10 mouse cellular contexts compared by ENCODE assay signal in genomic region chr9:53974328-53975121, GRCm38 (mm10). TPM values are rescaled to one million over a fixed set of nuclear protein-coding genes. Genes with fewer than 3 reads are reported as not detected.
DNase-seq lines count a peak whose midpoint lies in the region; ATAC-seq and TF ChIP-seq lines count a peak whose summit lies in the region.
"Had no signal": no experiment of that assay in that cellular context is flagged by ENCODE, and none has a peak within 500 bp of the region (broad histone marks: within the 10 kb centered on the region; RNA-seq: fewer than 3 reads in every experiment).

No protein-coding gene starts in this region.

- no peak overlapping the region for H3K27ac ChIP-seq in heart, embryonic 10.5 days
- no peak overlapping the region for H3K27ac ChIP-seq in ES-E14 (ENCODE audit: insufficient read depth, low read depth, low read length, poor library complexity, severe bottlenecking)
- H3K27ac ChIP-seq in hindbrain, embryonic 15.5 days (replicated peaks): peak overlapping the region; percentile 88
- H3K27ac ChIP-seq in liver, postnatal 0 days (ENCODE audit: low read depth): no peak overlapping the region
- no peak overlapping the region for H3K27ac ChIP-seq in stomach, embryonic 15.5 days

- H3K9ac ChIP-seq in ES-E14 (ENCODE audit: insufficient read depth, low read depth, low read length, poor library complexity, severe bottlenecking): peak overlapping the region; percentile 10; the same call in 1 of the 2 replicates
- peak overlapping the region; percentile 76 for H3K9ac ChIP-seq in hindbrain, embryonic 15.5 days
- no peak overlapping the region for H3K9ac ChIP-seq in liver, postnatal 0 days (replicated peaks)
- H3K9ac ChIP-seq in stomach, embryonic 15.5 days: no peak overlapping the region

- peak overlapping the region; percentile 68 for H3K4me3 ChIP-seq in heart, embryonic 10.5 days
- peak overlapping the region; percentile 55 to 66 for H3K4me3 ChIP-seq in ES-E14 (ENCODE audit: insufficient read depth in 1 of 2, low read depth in 1 of 2, low read length in 2 of 2, poor library complexity in 1 of 2, severe bottlenecking in 1 of 2)
- peak overlapping the region; percentile 96 for H3K4me3 ChIP-seq in hindbrain, embryonic 15.5 days
- H3K4me3 ChIP-seq in liver, postnatal 0 days (ENCODE audit: low read depth, low read length): peak overlapping the region; percentile 33
- H3K4me3 ChIP-seq in stomach, embryonic 15.5 days (replicated peaks): peak overlapping the region; percentile 42

- H3K36me3 ChIP-seq in heart, embryonic 10.5 days: no peaks in the 10 kb centered on the region
- H3K36me3 ChIP-seq in ES-E14 (ENCODE audit: control insufficient read depth, insufficient read depth, low read length, poor library complexity, severe bottlenecking): no peaks in the 10 kb centered on the region
- H3K36me3 ChIP-seq in hindbrain, embryonic 15.5 days: no peaks in the 10 kb centered on the region
- no peaks in the 10 kb centered on the region for H3K36me3 ChIP-seq in liver, postnatal 0 days (replicated peaks; ENCODE audit: insufficient read depth, low read length)
- H3K36me3 ChIP-seq in stomach, embryonic 15.5 days: no peaks in the 10 kb centered on the region

- TF ChIP-seq CTCF in liver, postnatal 0 days (IDR thresholded peaks at IDR 0.05; ENCODE audit: low read depth): no peak

- DNase-seq in heart, embryonic 10.5 days (ENCODE audit: low spot score): no peak
- no peak for DNase-seq in heart, adult 18-20 months
- DNase-seq in ES-E14 (ENCODE audit: low read depth, low spot score): peak; percentile 19
- peak; percentile 61 for DNase-seq in embryo, embryonic 10 days (ENCODE audit: low spot score)
- no peak for DNase-seq in liver, postnatal 0 days
- no peak for DNase-seq in yolk sac, embryonic 10.5 days (ENCODE audit: low spot score)

- in situ Hi-C loops in ES-E14 (cut with MboI; ENCODE audit: low sequenced_read_pairs in 2 of 2, unreplicated experiment in 2 of 2): no loop called here

- WGBS in heart, embryonic 10.5 days: 2% methylated on average over 42 of the region's 42 CpGs
- WGBS in hindbrain, embryonic 15.5 days: under 1% methylated on average over 42 of the region's 42 CpGs
- 3% methylated on average over 42 of the region's 42 CpGs for WGBS in liver, postnatal 0 days (ENCODE audit: insufficient replicate concordance)
- 2% methylated on average over 42 of the region's 42 CpGs for WGBS in stomach, embryonic 15.5 days

- H3K4me1 ChIP-seq in heart, embryonic 10.5 days: peaks cover 11% of the 10 kb centered on the region
- no peaks in the 10 kb centered on the region for H3K4me1 ChIP-seq in ES-E14 (ENCODE audit: control insufficient read depth in 2 of 2, insufficient read depth in 2 of 2, low read length in 2 of 2, poor library complexity in 1 of 2)
- peaks cover 8% of the 10 kb centered on the region for H3K4me1 ChIP-seq in hindbrain, embryonic 15.5 days (replicated peaks)
- H3K4me1 ChIP-seq in liver, postnatal 0 days (ENCODE audit: insufficient read depth): no peaks in the 10 kb centered on the region
- H3K4me1 ChIP-seq in stomach, embryonic 15.5 days: peaks cover 7% of the 10 kb centered on the region; the same call in 1 of the 2 replicates

- peaks cover 38% of the 10 kb centered on the region for H3K27me3 ChIP-seq in heart, embryonic 10.5 days (ENCODE audit: insufficient read depth, poor library complexity, severe bottlenecking)
- no peaks in the 10 kb centered on the region for H3K27me3 ChIP-seq in hindbrain, embryonic 15.5 days
- H3K27me3 ChIP-seq in liver, postnatal 0 days (ENCODE audit: insufficient read depth, low read length): peaks cover 34% of the 10 kb centered on the region
- peaks cover 33% of the 10 kb centered on the region for H3K27me3 ChIP-seq in stomach, embryonic 15.5 days (replicated peaks)

- peak; percentile 70 for ATAC-seq in hindbrain, embryonic 15.5 days (ENCODE audit: low FRiP score, low read depth)
- no peak for ATAC-seq in liver, postnatal 0 days
- 0 out of 2 replicates have a peak, but pooled peaks have one; percentile 22 for ATAC-seq in stomach, embryonic 15.5 days (ENCODE audit: insufficient read depth, low FRiP score, low read depth)

- no peak for TF ChIP-seq EP300 in liver, postnatal 0 days (IDR thresholded peaks at IDR 0.05; ENCODE audit: low read depth)

- H3K9me3 ChIP-seq in heart, embryonic 10.5 days: no peaks in the 10 kb centered on the region
- no peaks in the 10 kb centered on the region for H3K9me3 ChIP-seq in ES-E14 (ENCODE audit: control insufficient read depth, insufficient read depth, low read depth, low read length)
- no peaks in the 10 kb centered on the region for H3K9me3 ChIP-seq in hindbrain, embryonic 15.5 days
- H3K9me3 ChIP-seq in liver, postnatal 0 days (ENCODE audit: low read length): no peaks in the 10 kb centered on the region
- no peaks in the 10 kb centered on the region for H3K9me3 ChIP-seq in stomach, embryonic 15.5 days

- H3K4me2 ChIP-seq in hindbrain, embryonic 15.5 days: peak overlapping the region; percentile 75
- H3K4me2 ChIP-seq in liver, postnatal 0 days (ENCODE audit: low read depth, low read length): peak overlapping the region; percentile 58
- H3K4me2 ChIP-seq in stomach, embryonic 15.5 days: peak overlapping the region; percentile 80

TF ChIP-seq in ES-E14, 5 proteins besides CTCF, POLR2A, EP300 and RAD21:
- TF ChIP-seq ZC3H11A (IDR thresholded peaks at IDR 0.05; ENCODE audit: borderline replicate concordance, low read depth, low read length): no peak
- no peak for TF ChIP-seq CHD2 (IDR thresholded peaks at IDR 0.05; ENCODE audit: low read depth, low read length)
- no peak for TF ChIP-seq ZNF384 (IDR thresholded peaks at IDR 0.05; ENCODE audit: low read depth, low read length)
- TF ChIP-seq MAFK (IDR thresholded peaks at IDR 0.05; ENCODE audit: insufficient read depth, low read depth, low read length): no peak
- TF ChIP-seq HCFC1 (IDR thresholded peaks at IDR 0.05; ENCODE audit: borderline replicate concordance, insufficient read depth, low read length): no peak

RNA-seq across cellular contexts. Expression of gene Elmod1, which starts 0.6 kb away (rescaled TPM):
- polyA plus RNA-seq in heart, embryonic 10.5 days (2016; fragmentation: Nextera tagmentation; extraction: Ambion mirVana): not detected in 2 replicates
- under 1 TPM in 1 of 2 experiments, not detected in 1; 0.21 TPM for total RNA-seq in heart, adult 18-20 months (2021)
- total RNA-seq in ES-E14 (2012; rRNA removed): 0.27 TPM in 1 of 2 replicates, not detected in the other
- 17.4 and 22.0 TPM in 2 replicates for polyA plus RNA-seq in hindbrain, embryonic 15.5 days (2015; fragmentation: Nextera tagmentation; extraction: Ambion mirVana)
- 0.06 and 0.13 TPM in 2 replicates for polyA plus RNA-seq in liver, postnatal 0 days (2015; fragmentation: Nextera tagmentation; extraction: Ambion mirVana)
- 0.30 and 0.32 TPM in 2 replicates for polyA plus RNA-seq in stomach, embryonic 15.5 days (2015; fragmentation: Nextera tagmentation; extraction: Ambion mirVana)
- total RNA-seq: gastrocnemius, postnatal 4 days had no signal
- polyA plus RNA-seq: C2C12 had no signal

Comparison
In these comparisons a context has a peak if more than half of its experiments do, and no peak if none do; other contexts are left out.
1. DNase-seq: peak in ES-E14 (single experiment) and embryo, embryonic 10 days (single experiment); none in heart, embryonic 10.5 days (single experiment), heart, adult 18-20 months (0 of 2), liver, postnatal 0 days (single experiment) and yolk sac, embryonic 10.5 days (single experiment).
2. H3K4me3 ChIP-seq: peak in every context shown above with its lines; median percentile 96 in hindbrain, embryonic 15.5 days; 68 in heart, embryonic 10.5 days; 60 in ES-E14; 42 in stomach, embryonic 15.5 days; 33 in liver, postnatal 0 days.
3. H3K9ac ChIP-seq: peak in ES-E14 (single experiment) and hindbrain, embryonic 15.5 days (single experiment); none in liver, postnatal 0 days (single experiment) and stomach, embryonic 15.5 days (single experiment).
4. RNA of gene Elmod1, which starts 0.6 kb away (polyA plus RNA-seq): 17.4 to 22.0 TPM in hindbrain, embryonic 15.5 days; 0.30 to 0.32 TPM in stomach, embryonic 15.5 days, 0.06 to 0.13 TPM in liver, postnatal 0 days and not detected in heart, embryonic 10.5 days; every median in the first group is over 10 times any median in the second.
5. Peak in every context shown above with its lines, with median percentiles within 50 percentile points of each other: H3K4me2 ChIP-seq.